Mouse (Mus musculus): ENCODE measurements around the gene Birc2. TPM values are rescaled to one million over a fixed set of nuclear protein-coding genes. Genes with fewer than 3 reads are reported as not detected.
A peak's percentile ranks its signal among the peaks of the same experiment; 100 is the strongest.

The Birc2 gene
- total RNA-seq, 2 experiments from 2014 or later = 32.7 to 37.6 TPM

- TF ChIP-seq CTCF (conservative IDR thresholded peaks at IDR 0.05) = no peak
- Histone ChIP-seq H3K4me3 (peak overlapping the region; percentile 69), H3K27ac (no peak overlapping the region)
- DNase-seq (ENCODE audit: low spot score in 2 of 2) = no peak
Observed at GRCm38 (mm10) chr9:7835302-7835701, 1.6 kb downstream of the Birc2 start.

- peak overlapping the region; percentile 1 for H3K4me3 ChIP-seq
- no peak for DNase-seq (ENCODE audit: low spot score in 2 of 2)
- TF ChIP-seq CTCF (conservative IDR thresholded peaks at IDR 0.05) = peak; percentile 40
- H3K27ac ChIP-seq = no peak overlapping the region
Observed at GRCm38 (mm10) chr9:7833421-7833820, 3.4 kb downstream of the Birc2 start.

GRCm38 (mm10) chr9:7829531-7830528 is 7.0 kb downstream of the Birc2 start:
- no peak for DNase-seq (ENCODE audit: low spot score in 2 of 2)
- TF ChIP-seq CTCF (conservative IDR thresholded peaks at IDR 0.05) = no peak
- Histone ChIP-seq H3K4me3 (no peak overlapping the region; the same call in 1 of the 2 replicates), H3K27ac (no peak overlapping the region)

GRCm38 (mm10) chr9:7828706-7829105 is 8.2 kb downstream of the Birc2 start:
- H3K4me3 ChIP-seq = no peak overlapping the region
- DNase-seq (ENCODE audit: low spot score in 2 of 2) = no peak
- no peak for TF ChIP-seq CTCF (conservative IDR thresholded peaks at IDR 0.05)
- H3K27ac ChIP-seq = no peak overlapping the region

GRCm38 (mm10) chr9:7824916-7825315 is 11.9 kb downstream of the Birc2 start:
- H3K4me3 ChIP-seq = no peak overlapping the region
- no peak overlapping the region for H3K27ac ChIP-seq
- no peak for TF ChIP-seq CTCF (conservative IDR thresholded peaks at IDR 0.05)
- DNase-seq (ENCODE audit: low spot score in 2 of 2) = no peak

- no peak for DNase-seq (ENCODE audit: low spot score in 2 of 2)
- peak; percentile 63 for TF ChIP-seq CTCF (conservative IDR thresholded peaks at IDR 0.05)
- no peak overlapping the region for H3K4me3 ChIP-seq
- H3K27ac ChIP-seq = no peak overlapping the region
Observed at GRCm38 (mm10) chr9:7822758-7823157, 14.1 kb downstream of the Birc2 start.

- no peak for DNase-seq (ENCODE audit: low spot score in 2 of 2)
- Histone ChIP-seq H3K4me3 (no peak overlapping the region), H3K27ac (no peak overlapping the region)
- TF ChIP-seq CTCF (conservative IDR thresholded peaks at IDR 0.05) = no peak
Observed at GRCm38 (mm10) chr9:7805101-7805506, 31.8 kb downstream of the Birc2 start.

- TF ChIP-seq CTCF (conservative IDR thresholded peaks at IDR 0.05) = no peak
- H3K4me3 ChIP-seq = no peak overlapping the region
- H3K27ac ChIP-seq = no peak overlapping the region
- DNase-seq (ENCODE audit: low spot score in 2 of 2) = no peak
Observed at GRCm38 (mm10) chr9:7798555-7798954, 38.3 kb downstream of the Birc2 start.

GRCm38 (mm10) chr9:7797542-7797941 is 39.3 kb downstream of the Birc2 start:
- no peak overlapping the region for H3K4me3 ChIP-seq
- H3K27ac ChIP-seq = no peak overlapping the region
- TF ChIP-seq CTCF (conservative IDR thresholded peaks at IDR 0.05) = no peak
- DNase-seq (ENCODE audit: low spot score in 2 of 2) = no peak

- no peak for DNase-seq (ENCODE audit: low spot score in 2 of 2)
- Histone ChIP-seq H3K4me3 (no peak overlapping the region), H3K27ac (no peak overlapping the region)
- no peak for TF ChIP-seq CTCF (conservative IDR thresholded peaks at IDR 0.05)
Observed at GRCm38 (mm10) chr9:7796129-7796864, 40.6 kb downstream of the Birc2 start.

GRCm38 (mm10) chr9:7795581-7795980 is 41.3 kb downstream of the Birc2 start:
- H3K4me3 ChIP-seq = no peak overlapping the region
- TF ChIP-seq CTCF (conservative IDR thresholded peaks at IDR 0.05) = no peak
- no peak for DNase-seq (ENCODE audit: low spot score in 2 of 2)
- H3K27ac ChIP-seq = no peak overlapping the region

GRCm38 (mm10) chr9:7793561-7793960 is 43.3 kb downstream of the Birc2 start:
- Histone ChIP-seq H3K27ac (no peak overlapping the region), H3K4me3 (no peak overlapping the region)
- no peak for DNase-seq (ENCODE audit: low spot score in 2 of 2)
- no peak for TF ChIP-seq CTCF (conservative IDR thresholded peaks at IDR 0.05)

- no peak for TF ChIP-seq CTCF (conservative IDR thresholded peaks at IDR 0.05)
- no peak overlapping the region for H3K4me3 ChIP-seq
- no peak for DNase-seq (ENCODE audit: low spot score in 2 of 2)
- H3K27ac ChIP-seq = peak overlapping the region; percentile 68; the same call in 1 of the 2 replicates
Observed at GRCm38 (mm10) chr9:7790580-7791084, 46.2 kb downstream of the Birc2 start.

Data from layer of hippocampus, adult 2 months (tissue).